Mouse (Mus musculus) CH12.LX (cell line): ENCODE data around the gene Olfr768. TPM values are rescaled to one million over a fixed set of nuclear protein-coding genes. Genes with fewer than 3 reads are reported as not detected.
"Not testable (repeated sequence)": the region's sequence is repeated elsewhere in the genome, so short reads cannot be mapped to it uniquely, and the experiment has no call there.

Source experiments
- DNase-seq: peaks from one replicate; pipeline ENCODE4 v3.0.0-alpha.2; 2013; ENCODE audit errors: extremely low read depth
- H3K27ac ChIP-seq: 2 replicates; pipeline ENCODE4 v1.5.1; 2012; ENCODE audit warnings: low read depth, mild to moderate bottlenecking, control low read depth, moderate library complexity; ENCODE audit not compliant: insufficient read depth
- H3K27me3 ChIP-seq: replicated peaks from 2 replicates; pipeline ENCODE3; 2012; ENCODE audit warnings: inconsistent platforms
- H3K36me3 ChIP-seq, 2 experiments: replicated peaks in 1 of 2; 2 replicates each; pipeline versions ENCODE3 to v1.6.1; 2012; ENCODE audit warnings: inconsistent platforms in 1 of 2, low read length in 1 of 2, mild to moderate bottlenecking in 1 of 2, mixed read lengths in 1 of 2, moderate library complexity in 1 of 2; ENCODE audit not compliant: control insufficient read depth in 1 of 2, insufficient read depth in 1 of 2
- H3K4me1 ChIP-seq, 2 experiments: 2 replicates each; pipeline ENCODE4 v1.6.1; 2012; ENCODE audit warnings: inconsistent platforms in 1 of 2, moderate library complexity in 1 of 2; ENCODE audit not compliant: insufficient read depth in 2 of 2, control insufficient read depth in 1 of 2
- H3K4me2 ChIP-seq: 2 replicates; pipeline ENCODE4 v1.6.1; 2012; ENCODE audit warnings: low read depth, mild to moderate bottlenecking, control low read depth; ENCODE audit not compliant: poor library complexity, insufficient read depth, severe bottlenecking
- H3K4me3 ChIP-seq, 3 experiments: fragments of 150-350 bp in 1 of 3; sonication (generic) in 1 of 3; replicated peaks in 1 of 3; 2 replicates each; pipeline versions ENCODE3 to v1.5.1; 2011 to 2012; ENCODE audit warnings: low read depth in 2 of 3, low read length in 2 of 3, mild to moderate bottlenecking in 2 of 3, moderate library complexity in 2 of 3, control low read depth in 1 of 3, improper control_type of control experiment in 1 of 3, inconsistent platforms in 1 of 3, mixed read lengths in 1 of 3; ENCODE audit not compliant: poor library complexity in 1 of 3
- H3K79me2 ChIP-seq: replicated peaks from 2 replicates; pipeline ENCODE4 v1.6.1; 2012; ENCODE audit warnings: mild to moderate bottlenecking, moderate library complexity; ENCODE audit not compliant: control insufficient read depth, poor library complexity, insufficient read depth, severe bottlenecking; ENCODE audit errors: extremely low read depth
- H3K9ac ChIP-seq: 2 replicates; pipeline ENCODE4 v1.6.1; 2012; ENCODE audit warnings: low read depth, mild to moderate bottlenecking, control low read depth, moderate library complexity; ENCODE audit not compliant: insufficient read depth
- H3K9me3 ChIP-seq: replicated peaks from 2 replicates; pipeline ENCODE3; 2012; ENCODE audit warnings: low read length, inconsistent platforms, mixed read lengths
- E2F4 ChIP-seq: IDR thresholded peaks from 2 replicates; pipeline ENCODE4 v1.6.1; 2011; ENCODE audit warnings: low read depth, low read length, improper control_type of control experiment; ENCODE audit not compliant: insufficient replicate concordance
- GABPA ChIP-seq: IDR thresholded peaks from 2 replicates; pipeline ENCODE4 v1.6.1; 2012; ENCODE audit warnings: low read depth, low read length, improper control_type of control experiment, inconsistent platforms; ENCODE audit not compliant: insufficient replicate concordance
- RAD21 ChIP-seq: IDR thresholded peaks from 2 replicates; pipeline ENCODE4 v1.6.1; 2011; ENCODE audit warnings: low read depth, mild to moderate bottlenecking, low read length, improper control_type of control experiment, moderate library complexity
- RCOR1 ChIP-seq: conservative IDR thresholded peaks from 2 replicates; pipeline ENCODE4 v1.6.1; 2012; ENCODE audit warnings: low read depth, mild to moderate bottlenecking, inconsistent platforms, low read length, improper control_type of control experiment
- SIN3A ChIP-seq: IDR thresholded peaks from 2 replicates; pipeline ENCODE4 v1.6.1; 2012; ENCODE audit warnings: low read length, improper control_type of control experiment, inconsistent platforms
- SMC3 ChIP-seq: IDR thresholded peaks from 2 replicates; pipeline ENCODE4 v1.6.1; 2011; ENCODE audit warnings: low read depth, low read length, improper control_type of control experiment
- USF1 ChIP-seq: IDR thresholded peaks from 2 replicates; pipeline ENCODE4 v1.6.1; 2014; ENCODE audit warnings: low read depth, mild to moderate bottlenecking, inconsistent platforms, low read length, improper control_type of control experiment
- ZC3H11A ChIP-seq: IDR thresholded peaks from 2 replicates; pipeline ENCODE4 v1.6.1; 2012; ENCODE audit warnings: low read depth, mild to moderate bottlenecking, inconsistent platforms, low read length, improper control_type of control experiment
- ZMIZ1 ChIP-seq: IDR thresholded peaks from 2 replicates; pipeline ENCODE4 v1.6.1; 2012; ENCODE audit warnings: low read depth, mild to moderate bottlenecking, inconsistent platforms, low read length, improper control_type of control experiment
- dilution Hi-C: fragments of 300-500 bp; cut with MboI; formaldehyde crosslinking; loops from 2 replicates; pipeline ENCODE4 v1.14.3; 2020; ENCODE audit warnings: low sequenced_read_pairs; ENCODE audit not compliant: extremely low pct_unique_long_range_greater_than_20kb, extremely low pct_ligation_motif_present
- in situ Hi-C: fragments of 300-500 bp; cut with MboI; formaldehyde crosslinking; loops from 3 replicates; pipeline ENCODE4 v1.14.3; 2019; ENCODE audit warnings: low sequenced_read_pairs, low pct_ligation_motif_present, low pct_unique_long_range_greater_than_20kb, mixed read lengths
- polyA plus RNA-seq: library from polyadenylated mRNA; unstranded; fragments of >175 nt; gene quantifications from 2 replicates; pipeline ENCODE4 v1.2.1, GENCODE M21; 2012; ENCODE audit warnings: low read depth; ENCODE audit not compliant: insufficient read length
- total RNA-seq, 2 experiments: library from RNA; depleted of rRNA; stranded (reverse); fragments of 300-350 nt in 1 of 2; fragments of >200 nt in 1 of 2; gene quantifications; 2 replicates each; pipeline ENCODE4 v1.2.3; 2012 to 2014

Olfr768 gene
- total and polyA plus RNA-seq, 3 experiments: not detected

DNA sequence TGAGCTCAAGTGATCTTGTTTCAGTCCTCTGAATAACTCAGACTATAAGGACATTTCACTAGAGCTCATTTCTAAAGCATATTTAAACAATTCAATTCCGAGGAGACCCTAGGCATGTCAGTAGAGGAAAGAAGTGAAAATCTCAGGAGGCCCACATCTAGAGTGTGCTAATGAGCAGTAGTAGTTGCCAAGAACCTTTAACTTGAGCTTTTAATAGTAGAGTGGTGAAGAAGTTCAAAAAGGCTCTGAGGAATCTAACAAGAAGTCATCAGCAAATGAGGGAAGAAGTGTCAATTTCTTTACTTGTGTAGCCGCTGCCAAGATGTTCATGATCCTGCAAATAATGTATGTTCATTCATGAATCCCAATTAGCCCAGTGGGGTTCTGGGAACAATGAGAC, 30.3 kb downstream of the Olfr768 start, which contains the start of gene Olfr766-ps1:
TSS of gene Olfr766-ps1 (minus strand) at position 101 of the 400 bp plus-strand sequence.
- H3K36me3 ChIP-seq: no peaks in the 10 kb centered on the region
- no peak for TF ChIP-seq RAD21
- no peak for TF ChIP-seq ZMIZ1
- no peak for TF ChIP-seq E2F4
- TF ChIP-seq USF1: no peak
- no peak for TF ChIP-seq SMC3
- no peak for TF ChIP-seq SIN3A
- no peak for TF ChIP-seq ZC3H11A
- no peak for TF ChIP-seq RCOR1
- no peak for TF ChIP-seq GABPA

DNA sequence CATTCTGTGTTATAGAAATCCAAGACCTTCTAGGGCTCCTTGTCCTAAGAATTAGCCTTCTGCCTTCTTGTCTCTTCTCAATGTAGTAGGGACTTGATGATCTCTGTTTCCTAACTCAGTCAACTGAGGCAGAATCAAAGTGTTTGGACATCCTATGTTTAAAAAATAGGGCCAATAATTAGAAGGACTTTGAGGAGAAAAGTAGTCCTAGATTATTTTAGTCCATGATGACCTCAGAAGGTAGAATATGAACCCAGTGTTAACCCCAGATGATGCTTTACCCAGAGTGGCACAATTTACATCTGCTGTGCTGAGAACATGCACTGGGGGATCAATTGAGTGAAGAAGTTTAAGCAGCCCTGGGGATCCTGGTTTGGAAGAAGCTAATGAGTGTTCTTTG, 49.3 kb downstream of the Olfr768 start, which contains the start of gene Olfr765:
TSS of gene Olfr765 (minus strand) at position 101 of the 400 bp plus-strand sequence.
- H3K4me3 ChIP-seq, DNase-seq, H3K9me3 ChIP-seq, H3K27me3 ChIP-seq, H3K79me2 ChIP-seq, H3K36me3 ChIP-seq, H3K4me1 ChIP-seq, H3K27ac ChIP-seq, in situ Hi-C loops, dilution Hi-C loops, H3K9ac ChIP-seq, H3K4me2 ChIP-seq: not testable (repeated sequence)

More for the DNA sequence above, 30.3 kb downstream of the Olfr768 start, which contains the start of gene Olfr766-ps1:
- in situ Hi-C loops (no loop called here), dilution Hi-C loops (no loop called here)
- no peak within 1 kb of the TSS for H3K27ac ChIP-seq
- H3K4me3 ChIP-seq: no peak within 1 kb of the TSS
- H3K79me2 ChIP-seq: no peaks in the 10 kb centered on the region
- no peak for DNase-seq
- no peak within 1 kb of the TSS for H3K9ac ChIP-seq
- no peak within 1 kb of the TSS for H3K4me2 ChIP-seq
- H3K27me3 ChIP-seq: no peaks in the 10 kb centered on the region
- no peaks in the 10 kb centered on the region for H3K9me3 ChIP-seq
- H3K4me1 ChIP-seq: no peaks in the 10 kb centered on the region

Other genes starting within 250 kb of the Olfr768 start
Only the 20 nearest of the 24 such genes appear.
- 0.34 TPM in 1 of 2 replicates, not detected in the other for gene Cd63, start 198.4 kb downstream of the Olfr768 start, total RNA-seq (2012; rRNA removed)
- gene Cd63, start 198.4 kb downstream of the Olfr768 start, total RNA-seq (2014; rRNA removed): not detected in 2 replicates
- 0.55 TPM in 1 of 2 replicates, not detected in the other for gene Cd63, start 198.4 kb downstream of the Olfr768 start, polyA plus RNA-seq
- 2.6 and 4.3 TPM in 2 replicates for gene Rdh5, start 176.5 kb downstream of the Olfr768 start, total RNA-seq (2012; rRNA removed)
- gene Rdh5, start 176.5 kb downstream of the Olfr768 start, total RNA-seq (2014; rRNA removed): 3.8 and 5.2 TPM in 2 replicates
- gene Rdh5, start 176.5 kb downstream of the Olfr768 start, polyA plus RNA-seq: 4.6 and 6.2 TPM in 2 replicates
- 67.8 and 74.4 TPM in 2 replicates for gene Bloc1s1, start 175.3 kb downstream of the Olfr768 start, total RNA-seq (2012; rRNA removed)
- 33.6 and 34.1 TPM in 2 replicates for gene Bloc1s1, start 175.3 kb downstream of the Olfr768 start, total RNA-seq (2014; rRNA removed)
- gene Bloc1s1, start 175.3 kb downstream of the Olfr768 start, polyA plus RNA-seq: 37.1 and 46.9 TPM in 2 replicates
- 0.34 and 0.64 TPM in 2 replicates for gene Itga7, start 165.6 kb downstream of the Olfr768 start, total RNA-seq (2012; rRNA removed)
- gene Itga7, start 165.6 kb downstream of the Olfr768 start, total RNA-seq (2014; rRNA removed): 0.14 and 0.55 TPM in 2 replicates
- gene Itga7, start 165.6 kb downstream of the Olfr768 start, polyA plus RNA-seq: 0.63 and 0.74 TPM in 2 replicates
- gene Mettl7b, start 138.4 kb downstream of the Olfr768 start, total RNA-seq (2012; rRNA removed): not detected in 2 replicates
- gene Mettl7b, start 138.4 kb downstream of the Olfr768 start, total RNA-seq (2014; rRNA removed): not detected in 2 replicates
- gene Mettl7b, start 138.4 kb downstream of the Olfr768 start, polyA plus RNA-seq: not detected in 2 replicates
- not detected in 2 replicates for gene Olfr9, start 109.9 kb downstream of the Olfr768 start, total RNA-seq (2012; rRNA removed)
- gene Olfr9, start 109.9 kb downstream of the Olfr768 start, total RNA-seq (2014; rRNA removed): not detected in 2 replicates
- not detected in 2 replicates for gene Olfr9, start 109.9 kb downstream of the Olfr768 start, polyA plus RNA-seq
- gene Olfr763, start 88.6 kb downstream of the Olfr768 start, total RNA-seq (2012; rRNA removed): not detected in 2 replicates
- gene Olfr763, start 88.6 kb downstream of the Olfr768 start, total RNA-seq (2014; rRNA removed): not detected in 2 replicates
- gene Olfr763, start 88.6 kb downstream of the Olfr768 start, polyA plus RNA-seq: not detected in 2 replicates
- gene Olfr764-ps1, start 59.5 kb downstream of the Olfr768 start, total RNA-seq (2012; rRNA removed): not detected in 2 replicates
- not detected in 2 replicates for gene Olfr764-ps1, start 59.5 kb downstream of the Olfr768 start, total RNA-seq (2014; rRNA removed)
- gene Olfr764-ps1, start 59.5 kb downstream of the Olfr768 start, polyA plus RNA-seq: not detected in 2 replicates
- not detected in 2 replicates for gene Olfr765, start 49.4 kb downstream of the Olfr768 start, total RNA-seq (2012; rRNA removed)
- not detected in 2 replicates for gene Olfr765, start 49.4 kb downstream of the Olfr768 start, total RNA-seq (2014; rRNA removed)
- gene Olfr765, start 49.4 kb downstream of the Olfr768 start, polyA plus RNA-seq: not detected in 2 replicates
- not detected in 2 replicates for gene Olfr766-ps1, start 30.4 kb downstream of the Olfr768 start, total RNA-seq (2012; rRNA removed)
- gene Olfr766-ps1, start 30.4 kb downstream of the Olfr768 start, total RNA-seq (2014; rRNA removed): not detected in 2 replicates
- gene Olfr766-ps1, start 30.4 kb downstream of the Olfr768 start, polyA plus RNA-seq: not detected in 2 replicates
- not detected in 2 replicates for gene Olfr767, start 16.5 kb downstream of the Olfr768 start, total RNA-seq (2012; rRNA removed)
- gene Olfr767, start 16.5 kb downstream of the Olfr768 start, total RNA-seq (2014; rRNA removed): not detected in 2 replicates
- gene Olfr767, start 16.5 kb downstream of the Olfr768 start, polyA plus RNA-seq: not detected in 2 replicates
- not detected in 2 replicates for gene Olfr769, start 18.5 kb upstream of the Olfr768 start, total RNA-seq (2012; rRNA removed)
- gene Olfr769, start 18.5 kb upstream of the Olfr768 start, total RNA-seq (2014; rRNA removed): not detected in 2 replicates
- gene Olfr769, start 18.5 kb upstream of the Olfr768 start, polyA plus RNA-seq: not detected in 2 replicates
- gene Olfr770, start 39.6 kb upstream of the Olfr768 start, total RNA-seq (2012; rRNA removed): not detected in 2 replicates
- gene Olfr770, start 39.6 kb upstream of the Olfr768 start, total RNA-seq (2014; rRNA removed): not detected in 2 replicates
- not detected in 2 replicates for gene Olfr770, start 39.6 kb upstream of the Olfr768 start, polyA plus RNA-seq
- not detected in 2 replicates for gene Olfr771, start 65.4 kb upstream of the Olfr768 start, total RNA-seq (2012; rRNA removed)
- not detected in 2 replicates for gene Olfr771, start 65.4 kb upstream of the Olfr768 start, total RNA-seq (2014; rRNA removed)
- gene Olfr771, start 65.4 kb upstream of the Olfr768 start, polyA plus RNA-seq: not detected in 2 replicates
- not detected in 2 replicates for gene Olfr772, start 78.5 kb upstream of the Olfr768 start, total RNA-seq (2012; rRNA removed)
- not detected in 2 replicates for gene Olfr772, start 78.5 kb upstream of the Olfr768 start, total RNA-seq (2014; rRNA removed)
- not detected in 2 replicates for gene Olfr772, start 78.5 kb upstream of the Olfr768 start, polyA plus RNA-seq
- not detected in 2 replicates for gene Olfr773, start 88.0 kb upstream of the Olfr768 start, total RNA-seq (2012; rRNA removed)
- gene Olfr773, start 88.0 kb upstream of the Olfr768 start, total RNA-seq (2014; rRNA removed): not detected in 2 replicates
- not detected in 2 replicates for gene Olfr773, start 88.0 kb upstream of the Olfr768 start, polyA plus RNA-seq
- not detected in 2 replicates for gene Olfr774, start 136.8 kb upstream of the Olfr768 start, total RNA-seq (2012; rRNA removed)
- gene Olfr774, start 136.8 kb upstream of the Olfr768 start, total RNA-seq (2014; rRNA removed): not detected in 2 replicates
- not detected in 2 replicates for gene Olfr774, start 136.8 kb upstream of the Olfr768 start, polyA plus RNA-seq
- gene Olfr775, start 149.0 kb upstream of the Olfr768 start, total RNA-seq (2012; rRNA removed): not detected in 2 replicates
- gene Olfr775, start 149.0 kb upstream of the Olfr768 start, total RNA-seq (2014; rRNA removed): not detected in 2 replicates
- not detected in 2 replicates for gene Olfr775, start 149.0 kb upstream of the Olfr768 start, polyA plus RNA-seq
- not detected in 2 replicates for gene Olfr776, start 159.8 kb upstream of the Olfr768 start, total RNA-seq (2012; rRNA removed)
- gene Olfr776, start 159.8 kb upstream of the Olfr768 start, total RNA-seq (2014; rRNA removed): not detected in 2 replicates
- not detected in 2 replicates for gene Olfr776, start 159.8 kb upstream of the Olfr768 start, polyA plus RNA-seq
- gene Olfr777, start 172.1 kb upstream of the Olfr768 start, total RNA-seq (2012; rRNA removed): not detected in 2 replicates
- not detected in 2 replicates for gene Olfr777, start 172.1 kb upstream of the Olfr768 start, total RNA-seq (2014; rRNA removed)
- gene Olfr777, start 172.1 kb upstream of the Olfr768 start, polyA plus RNA-seq: not detected in 2 replicates